Mouse (Mus musculus) adrenal gland, postnatal 25 days (tissue): Measurements from ENCODE around the gene Padi4. TPM values are rescaled to one million over a fixed set of nuclear protein-coding genes. Genes with fewer than 3 reads are reported as not detected.
A peak's percentile ranks its signal among the peaks of the same experiment; 100 is the strongest.

Experiments used
- DNase-seq: peaks from one replicate; pipeline ENCODE4 v3.0.0; 2021; ENCODE audit warnings: mixed read lengths
- long read RNA-seq: library from polyadenylated mRNA; stranded (forward); transcript quantifications from one replicate; pipeline ENCODE4 v2.0.0, GENCODE M21; 2021
- total RNA-seq: library from RNA; stranded (reverse); gene quantifications from 2 replicates; pipeline ENCODE4 v1.2.3, GENCODE M21; 2021

Padi4 gene
- total RNA-seq = 0.76 TPM in 1 of 2 replicates, not detected in the other
- long read RNA-seq, partial matches to known transcripts = 1 of 1 reads
- long read RNA-seq, other reads (novel, unspliced or antisense) = 0 of 1 reads

DNA sequence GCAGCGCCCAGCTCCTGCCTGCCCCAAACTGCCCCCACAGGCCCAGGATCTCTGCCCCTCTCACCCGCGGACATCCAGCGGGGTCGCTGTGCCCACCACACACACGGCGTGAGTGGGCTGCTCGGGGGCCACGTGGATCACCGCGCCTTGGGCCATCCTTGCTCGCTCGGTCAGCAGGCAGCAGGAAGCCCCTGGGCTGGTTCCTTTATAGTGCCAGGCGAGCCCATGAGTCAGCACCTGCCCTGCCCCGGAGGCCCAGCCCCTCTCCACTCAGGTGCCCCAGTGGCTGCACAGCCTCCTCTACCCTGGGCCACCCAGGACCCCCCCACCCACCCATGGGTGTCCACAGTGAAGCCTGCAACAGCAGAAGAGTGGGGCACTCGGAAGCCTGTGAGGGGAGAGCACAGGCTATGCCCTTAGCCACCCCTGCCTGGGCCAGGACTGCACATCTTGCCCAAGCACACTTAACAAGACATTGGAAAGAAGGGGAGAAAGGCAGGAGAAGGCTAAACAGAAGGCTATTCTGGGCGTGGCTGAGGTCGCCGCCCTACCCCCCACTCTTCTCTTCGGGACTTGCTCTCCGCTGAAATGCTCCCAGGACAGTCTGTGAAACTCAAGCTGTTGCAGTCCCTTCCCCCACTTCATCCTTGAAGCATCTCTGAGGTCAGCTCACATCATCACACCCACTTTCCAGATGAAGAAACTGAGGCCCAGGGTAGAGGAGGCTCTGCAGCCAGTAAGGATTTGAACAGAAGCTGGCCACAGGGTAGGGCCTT lies at the start of gene Padi4:
Gene Padi4, minus strand, starts transcription at position 212 of the 776 bp plus-strand sequence.
- DNase-seq = no peak

DNA sequence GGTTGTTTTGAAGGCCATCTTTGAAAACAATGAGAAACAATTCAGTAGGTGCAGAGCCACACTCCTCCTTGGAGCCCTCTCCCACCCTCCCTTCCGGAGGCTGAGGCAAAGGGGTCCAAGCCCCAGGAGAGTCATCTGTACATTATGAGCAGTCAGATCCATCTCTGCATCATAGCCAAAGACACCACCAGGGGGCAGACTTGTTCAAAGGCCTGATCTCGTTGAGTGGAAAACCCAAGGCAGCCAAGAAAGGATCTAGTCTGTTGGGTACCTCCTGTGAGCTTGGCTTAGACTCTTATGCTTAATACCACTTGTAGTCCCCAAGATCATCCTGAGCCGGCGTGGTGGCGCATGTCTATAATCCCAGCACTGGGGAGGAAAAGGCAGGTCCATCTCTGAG lies 48.0 kb upstream of the Padi4 start:
- DNase-seq = peak; percentile 74

DNA sequence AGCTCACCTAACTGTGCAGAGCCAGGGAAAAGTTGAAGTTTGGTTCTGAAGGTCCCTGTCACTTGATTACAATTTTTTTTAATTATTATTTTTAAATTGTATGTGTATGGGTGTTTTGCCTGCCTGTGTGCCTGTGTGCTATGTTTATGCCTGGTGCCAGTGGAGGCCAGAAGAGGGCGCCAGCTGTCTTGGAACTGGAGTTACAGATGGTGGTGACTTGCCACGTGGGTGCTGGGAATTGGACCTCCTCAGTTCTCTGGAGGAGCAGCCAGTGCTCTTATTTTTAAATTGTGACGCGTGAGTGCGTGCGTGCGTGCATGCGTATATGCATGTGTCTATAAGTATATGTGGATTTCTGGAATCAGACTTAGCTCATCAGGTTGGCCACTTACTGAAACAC lies 43.4 kb upstream of the Padi4 start:
- DNase-seq = no peak

DNA sequence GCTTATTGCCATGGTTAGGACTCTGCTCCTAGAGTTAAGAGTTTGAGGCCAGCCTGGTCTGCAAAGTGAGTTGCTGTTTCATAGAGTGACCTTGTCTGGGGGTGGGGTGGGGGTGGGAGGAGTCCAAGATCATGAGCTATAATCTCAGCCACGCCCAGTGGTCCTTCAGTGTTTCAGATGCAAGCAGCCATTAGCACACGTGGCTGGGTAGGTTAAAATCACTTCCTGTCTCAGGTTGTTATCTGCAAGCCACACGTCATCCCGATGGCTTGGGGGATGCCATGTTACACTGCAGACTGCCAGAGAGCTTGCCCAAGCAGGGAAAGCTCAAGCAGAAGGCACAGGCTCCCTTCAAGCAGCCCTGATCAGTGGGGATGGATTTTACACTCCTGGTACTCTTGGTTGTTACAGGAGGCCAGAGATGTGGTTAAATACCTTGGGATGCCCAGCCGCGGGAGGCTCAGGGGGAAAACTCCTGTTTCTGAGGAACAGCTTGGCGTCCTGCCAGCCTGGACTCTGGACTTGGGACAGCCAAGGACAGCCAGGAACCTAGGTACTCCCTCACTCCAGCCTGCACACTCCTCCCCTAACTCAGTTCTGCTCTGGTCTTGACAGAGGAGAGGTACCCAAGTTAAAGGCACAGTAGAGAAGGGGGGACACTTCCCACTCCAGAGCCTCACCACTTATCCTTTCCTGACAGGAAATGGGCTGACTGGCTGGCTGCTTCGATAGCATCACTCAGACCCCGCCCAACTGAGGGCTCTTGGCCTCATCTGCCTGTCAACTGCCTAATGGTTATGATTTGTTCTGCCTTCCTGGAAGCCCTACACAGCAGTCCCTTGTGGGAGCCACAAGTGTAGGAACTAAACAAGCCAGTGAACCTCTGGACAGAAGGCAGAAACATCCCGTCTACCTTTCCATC lies 42.2 kb upstream of the Padi4 start:
- peak; percentile 61 for DNase-seq

DNA sequence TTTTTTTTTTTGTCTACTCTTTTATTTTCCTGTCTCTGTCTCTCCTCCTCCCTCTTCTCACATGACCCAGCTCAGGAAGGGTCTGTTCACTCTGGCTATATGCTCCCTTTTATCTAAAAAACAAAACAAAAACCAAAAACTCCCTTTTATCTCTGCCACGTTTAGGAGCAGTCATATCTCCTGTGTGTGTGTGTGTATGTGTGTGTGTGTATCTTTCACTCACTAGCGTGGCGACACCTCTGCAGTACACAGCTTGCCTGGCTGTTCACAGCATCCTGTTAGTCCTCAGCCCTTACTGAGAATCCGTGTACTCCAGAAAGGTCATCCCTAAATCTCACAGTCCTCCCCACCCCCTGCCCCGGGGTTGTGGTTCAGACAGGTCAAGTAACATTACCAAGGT lies 41.5 kb upstream of the Padi4 start:
- DNase-seq = no peak

DNA sequence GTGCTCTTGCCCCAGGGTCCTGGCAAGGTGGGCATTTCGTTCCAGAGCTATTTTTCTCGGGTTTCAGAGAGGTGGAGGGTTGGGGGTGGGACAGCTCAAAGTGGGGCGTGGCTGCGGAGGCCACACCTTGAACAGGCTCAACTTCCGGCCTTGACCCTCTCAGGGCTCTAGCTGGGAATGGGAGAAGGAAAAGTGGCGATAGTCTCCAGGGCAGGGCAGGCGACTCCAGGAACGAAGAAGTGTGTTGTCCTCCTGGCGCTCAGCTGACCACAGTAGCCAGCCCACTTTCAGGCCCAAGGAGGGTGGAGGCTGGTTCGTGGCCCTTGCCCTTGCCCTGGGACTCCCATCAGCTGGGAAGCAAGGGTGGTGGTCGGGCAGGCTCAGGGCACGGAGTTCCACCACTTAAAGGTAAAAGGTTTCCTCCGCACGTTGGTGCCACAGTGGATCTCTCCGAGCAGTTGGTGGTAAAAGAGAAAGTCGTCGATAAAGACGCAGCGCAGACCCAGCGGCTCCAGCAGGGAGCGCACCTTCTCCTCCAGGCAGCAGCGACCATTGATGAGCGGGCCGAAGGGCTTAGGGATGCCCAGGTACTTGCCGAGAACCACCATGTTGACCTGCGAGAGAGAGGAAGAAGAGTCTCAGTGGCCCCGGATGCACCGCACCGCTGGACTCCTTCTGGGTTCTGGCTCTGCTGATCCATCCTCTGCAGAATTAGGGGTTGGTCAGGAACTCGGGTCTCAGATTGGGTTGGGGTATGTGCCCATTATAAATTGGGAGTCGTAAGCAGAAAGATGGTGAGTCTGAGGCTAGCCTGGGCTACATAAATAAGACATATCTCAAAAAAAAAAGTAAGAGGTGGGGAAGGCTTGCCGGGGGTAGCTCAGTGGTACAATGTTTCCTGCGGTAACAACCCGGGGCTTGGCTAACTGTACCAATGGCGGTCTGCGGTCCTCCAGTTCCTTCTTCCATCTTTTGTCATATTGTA lies 40.5 kb upstream of the Padi4 start:
- peak; percentile 36 for DNase-seq

DNA sequence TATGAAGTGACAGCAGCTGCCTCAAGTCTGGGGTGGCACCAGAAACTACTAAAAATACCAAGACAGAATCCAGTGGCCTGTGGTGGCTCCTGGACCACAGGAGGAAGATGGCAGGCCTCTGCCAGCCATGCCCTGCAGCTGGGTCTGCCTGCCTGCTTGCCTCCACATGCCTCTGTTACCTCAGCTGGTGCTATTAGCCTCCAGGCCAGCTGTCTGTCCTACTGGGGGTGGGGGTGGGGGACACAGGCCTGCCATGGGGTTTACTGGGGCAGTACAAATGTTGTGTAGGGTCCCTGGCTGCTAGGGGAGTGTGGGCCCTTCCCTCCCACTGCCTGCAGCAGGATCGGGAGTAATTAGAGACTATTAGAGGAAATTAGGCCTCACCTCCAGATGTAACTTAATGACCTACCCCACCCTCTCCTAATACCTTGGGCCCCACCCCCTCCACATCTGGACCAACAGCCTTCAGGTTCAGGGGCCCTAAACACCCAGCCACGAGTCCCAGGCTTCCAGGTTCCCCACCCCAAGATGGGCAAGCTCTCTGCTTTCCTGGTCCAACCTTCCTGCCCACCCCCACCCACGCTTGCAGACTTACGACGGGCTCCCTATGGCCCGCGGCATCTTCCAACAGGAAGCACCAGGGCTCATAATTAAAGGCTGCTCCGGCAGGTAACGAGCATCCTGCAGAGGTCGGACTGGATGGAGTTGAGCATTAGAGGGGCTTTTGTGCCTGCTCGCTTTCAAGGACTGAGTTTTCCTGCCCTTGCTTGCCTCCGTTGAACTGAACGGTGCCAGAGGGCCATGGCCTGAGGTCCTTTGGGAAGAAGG lies 39.5 kb upstream of the Padi4 start:
- no peak for DNase-seq

DNA sequence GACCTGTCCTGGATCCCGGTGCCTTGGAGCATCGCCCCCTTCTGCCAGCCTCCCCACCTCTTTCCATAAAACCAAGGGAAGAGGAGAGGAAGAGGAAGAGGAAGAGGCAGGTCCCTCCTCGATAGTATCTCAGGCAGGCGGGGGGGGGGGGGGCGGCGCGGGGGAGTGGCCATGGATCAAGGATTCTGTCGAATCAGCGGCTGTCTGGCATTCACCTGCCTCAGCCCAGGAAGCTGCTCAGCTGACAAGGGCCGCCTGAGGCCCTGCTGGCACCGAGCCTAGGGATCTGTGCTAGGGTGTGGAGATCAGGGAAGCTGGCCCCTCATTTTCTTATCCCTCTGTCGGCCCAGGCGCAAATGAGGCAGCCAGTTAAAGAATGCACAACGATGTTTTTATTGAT lies 38.6 kb upstream of the Padi4 start:
- DNase-seq = no peak

DNA sequence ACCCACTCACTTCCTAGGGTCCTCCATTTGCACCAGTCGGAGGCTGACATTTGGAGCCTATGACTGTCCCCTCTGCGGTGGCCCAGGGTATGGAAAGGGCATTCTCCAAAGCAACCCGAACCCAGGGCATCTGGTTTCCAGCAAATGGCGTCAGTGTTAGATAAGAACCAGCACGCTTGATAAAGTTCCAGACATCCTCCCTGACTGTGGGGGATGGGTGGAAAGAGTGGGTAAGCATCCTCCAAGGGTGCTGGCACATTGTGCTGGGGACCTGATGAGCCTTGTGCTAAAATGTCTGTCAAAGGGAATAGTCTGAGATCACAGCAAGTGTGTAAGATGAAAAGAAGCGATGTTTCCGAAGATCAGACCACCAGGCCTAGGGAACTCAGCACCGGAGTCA lies 38.2 kb upstream of the Padi4 start:
- DNase-seq = no peak

DNA sequence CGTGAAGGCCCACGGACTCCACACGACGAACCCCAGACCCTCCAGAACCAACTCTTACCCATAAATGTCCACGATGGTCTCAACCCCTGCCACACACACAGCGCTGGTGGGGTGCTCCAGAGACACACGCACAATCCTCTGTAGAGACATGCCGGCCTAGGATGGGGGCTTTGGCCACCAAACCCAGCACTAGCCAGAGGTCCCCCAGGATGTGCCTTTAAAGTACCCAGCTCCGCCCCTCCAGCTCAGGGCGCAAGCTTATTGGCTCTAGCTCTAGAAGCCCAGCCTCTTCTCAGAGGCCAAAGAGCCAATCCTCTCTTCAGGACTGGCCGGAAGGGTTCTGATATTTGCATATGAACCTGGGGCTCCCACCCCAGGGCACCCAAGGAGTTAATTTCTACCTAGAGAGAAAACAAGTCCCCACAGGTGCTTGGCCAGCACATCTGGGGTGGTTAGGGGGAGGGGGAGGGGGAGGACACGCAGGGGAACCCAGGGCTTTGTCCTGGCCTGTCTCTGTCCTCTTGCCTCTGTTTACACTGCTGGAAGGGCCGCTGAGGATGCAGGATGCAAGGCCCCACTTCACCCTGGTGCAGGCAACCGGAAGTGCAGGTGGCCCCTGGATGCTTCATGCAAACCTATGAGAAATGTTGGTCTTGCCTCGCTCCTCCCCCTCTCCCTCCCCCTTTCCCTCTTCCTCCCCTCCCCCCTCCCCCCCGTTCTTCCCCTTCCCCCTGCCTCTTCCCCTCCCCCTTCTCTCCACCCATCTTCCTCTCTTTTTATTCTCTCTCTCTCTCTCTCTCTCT lies 36.6 kb upstream of the Padi4 start, which contains the start of gene Padi3:
Gene Padi3, minus strand, starts transcription at position 191 of the 803 bp plus-strand sequence.
- DNase-seq = no peak

DNA sequence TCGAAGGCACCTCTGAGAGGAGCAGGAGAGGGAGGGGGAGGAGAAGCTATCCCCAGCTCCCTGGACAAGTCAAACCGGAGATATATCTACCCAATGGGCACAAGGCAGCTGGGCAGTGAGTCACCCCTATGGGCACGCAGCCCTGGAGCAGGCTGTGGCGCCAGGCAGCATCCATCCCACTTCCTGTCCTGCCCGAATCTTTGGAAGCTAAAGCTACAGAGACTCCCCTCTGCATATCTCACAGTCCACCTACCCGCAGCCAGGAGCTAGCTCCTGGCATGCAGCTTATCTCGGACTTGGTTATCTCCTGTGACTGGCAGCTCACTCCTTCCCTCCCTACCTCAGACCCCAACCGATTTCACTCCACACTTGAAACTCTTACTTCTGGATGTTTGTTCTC lies 35.1 kb upstream of the Padi4 start:
- DNase-seq = peak; percentile 66

DNA sequence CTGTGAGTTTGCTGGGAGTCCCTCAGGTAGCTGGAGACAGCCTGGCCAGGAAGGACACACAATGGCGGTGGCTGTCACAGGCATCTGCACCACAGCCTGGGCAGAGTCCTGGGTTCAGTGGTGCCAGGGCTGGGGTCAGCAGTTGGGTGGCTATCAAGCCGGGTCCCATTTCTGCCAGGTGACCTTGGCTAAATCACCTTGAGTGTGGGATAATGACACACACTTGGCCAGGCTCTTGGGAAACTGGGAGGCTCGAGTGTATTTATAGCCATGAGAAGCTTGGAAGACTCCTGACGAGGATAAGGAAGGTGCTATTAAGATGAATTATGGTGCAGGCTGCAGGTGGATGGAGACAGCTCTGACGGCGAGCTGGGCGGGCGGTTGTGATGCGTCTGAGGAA lies 30.6 kb upstream of the Padi4 start:
- DNase-seq = no peak

DNA sequence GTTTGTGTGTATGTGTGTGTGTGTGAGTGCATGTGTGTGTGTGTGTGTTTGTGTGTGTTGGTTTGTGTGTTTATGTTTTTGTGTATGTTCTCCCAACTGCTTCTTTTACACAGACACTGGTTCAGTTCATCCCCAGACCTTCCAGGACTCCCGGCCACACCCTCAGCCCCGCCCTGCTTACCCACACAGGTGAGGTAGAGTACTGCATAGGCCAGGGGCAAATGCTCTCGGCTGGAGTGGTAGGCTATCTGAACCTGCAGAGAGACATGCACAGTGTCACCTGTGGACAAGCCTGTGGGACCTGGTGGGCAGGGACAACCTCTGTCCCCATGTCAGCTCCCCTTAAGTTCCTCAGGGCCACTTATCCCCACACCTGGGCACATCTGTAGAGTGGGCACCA lies 27.3 kb upstream of the Padi4 start:
- DNase-seq = no peak

DNA sequence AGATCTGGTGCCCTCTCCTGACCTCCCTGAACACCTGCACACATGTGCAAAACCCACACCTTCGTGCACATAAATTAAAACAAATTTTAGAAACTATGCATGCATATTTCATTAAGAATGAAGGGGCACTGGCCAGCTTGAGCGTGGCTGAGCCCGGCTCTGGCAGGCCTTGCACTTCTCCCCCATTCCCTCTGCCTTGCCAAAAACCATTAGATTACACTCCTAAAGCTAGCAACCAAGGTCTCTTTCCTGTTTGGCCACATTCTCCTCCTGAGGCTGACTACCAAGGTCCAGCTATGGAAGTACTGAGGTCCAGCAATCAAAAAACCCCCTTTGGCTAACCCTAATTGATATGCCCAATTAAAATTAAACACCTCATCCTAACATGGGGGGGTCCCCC lies 22.8 kb upstream of the Padi4 start:
- peak; percentile 20 for DNase-seq

DNA sequence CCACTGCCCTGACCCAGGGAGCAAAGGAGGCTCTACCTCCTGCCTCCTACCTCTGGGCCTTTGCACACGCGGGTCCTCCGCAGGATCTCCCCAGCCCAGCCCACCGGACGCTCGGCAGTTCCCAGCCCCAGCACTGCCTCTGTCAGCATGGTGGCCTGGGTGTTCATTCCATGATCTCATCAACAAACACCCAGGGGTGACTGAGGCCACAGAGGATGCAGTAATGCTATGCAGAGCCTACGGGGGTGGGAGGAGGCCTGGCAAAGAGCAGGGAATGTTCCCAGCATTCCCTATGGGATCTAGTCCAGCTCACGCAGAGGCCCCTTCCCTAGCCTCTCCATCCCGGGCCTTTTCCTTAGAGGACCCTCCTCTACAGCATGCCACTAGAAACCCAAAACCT lies 20.6 kb upstream of the Padi4 start:
- no peak for DNase-seq

DNA sequence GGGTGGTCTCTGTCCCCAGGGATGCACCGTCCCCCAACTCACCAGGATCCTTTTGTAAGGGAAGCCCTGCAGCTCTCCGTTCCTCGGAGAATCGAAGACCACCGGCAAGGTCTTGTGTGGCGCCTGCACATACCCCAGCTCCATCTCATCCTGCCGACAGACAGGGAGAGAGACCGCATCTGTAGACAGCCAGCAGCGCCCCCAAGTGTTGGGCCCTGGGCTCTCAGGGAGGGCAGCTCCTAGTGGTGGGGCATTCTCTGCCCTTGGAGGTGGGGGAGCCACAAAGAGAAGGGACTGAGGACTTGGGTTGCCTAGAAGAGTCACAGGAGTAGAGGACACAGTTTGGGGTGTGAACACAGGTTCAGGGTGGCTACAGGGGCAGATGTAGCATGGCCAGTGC lies 19.8 kb upstream of the Padi4 start:
- DNase-seq = no peak

DNA sequence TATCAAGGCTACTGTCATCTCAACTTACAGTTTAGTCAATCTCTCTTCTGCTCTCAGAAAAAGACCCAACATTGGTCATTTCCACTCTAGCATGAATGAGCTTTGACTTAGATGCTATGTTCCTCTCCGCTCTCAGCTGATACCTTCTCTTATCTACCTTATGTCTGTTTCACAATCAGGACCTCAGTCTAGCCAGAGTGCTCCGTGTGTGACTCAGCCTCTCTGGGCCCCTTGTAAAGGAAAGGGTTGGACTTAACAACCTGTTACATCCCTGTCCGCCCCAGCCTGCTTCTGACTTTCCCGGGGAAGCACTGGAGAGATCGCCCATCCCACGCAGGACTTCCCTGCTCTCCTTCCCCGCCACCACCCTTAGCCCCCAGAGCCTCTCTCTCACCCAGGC lies 18.5 kb upstream of the Padi4 start:
- DNase-seq = no peak

DNA sequence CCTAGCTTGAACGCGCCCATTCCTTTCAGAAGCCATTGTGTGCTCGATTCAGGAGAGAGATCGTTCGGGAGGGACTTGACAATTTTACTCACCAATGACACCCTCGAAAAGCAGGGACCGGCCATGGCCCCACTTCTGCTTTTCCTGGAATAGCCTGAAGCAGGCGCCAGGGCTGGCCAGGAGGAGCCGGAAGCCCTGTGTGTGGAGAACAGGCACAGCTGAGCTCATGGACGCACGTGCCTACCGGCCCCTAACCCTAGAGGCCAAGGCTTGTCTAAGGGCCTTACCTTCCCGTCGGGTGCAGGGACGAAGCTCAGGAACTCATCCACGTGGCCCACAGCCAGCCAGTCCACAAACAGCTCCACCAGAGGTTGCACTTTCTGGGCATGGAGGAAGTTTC lies 17.0 kb upstream of the Padi4 start:
- no peak for DNase-seq

DNA sequence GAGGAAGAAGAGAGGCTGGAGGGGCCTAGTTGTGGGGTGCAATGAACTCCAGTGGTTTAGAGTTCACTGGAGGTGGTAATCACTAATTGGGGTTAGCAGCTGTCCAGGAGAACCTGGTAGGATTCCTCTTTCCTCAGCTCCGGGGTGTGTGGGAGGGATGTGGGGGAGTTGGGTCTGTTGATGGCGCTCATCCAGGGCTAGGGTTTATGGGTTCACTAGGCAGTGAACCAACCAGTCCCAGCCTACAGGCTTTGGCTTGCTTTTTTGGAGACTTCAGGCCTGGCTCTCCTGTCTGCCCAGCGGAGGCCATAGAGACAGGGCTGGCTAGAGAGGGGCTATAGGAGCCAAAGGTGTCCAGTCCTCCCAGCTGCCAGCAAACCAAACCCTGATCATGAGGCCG lies 15.9 kb upstream of the Padi4 start:
- DNase-seq = no peak

DNA sequence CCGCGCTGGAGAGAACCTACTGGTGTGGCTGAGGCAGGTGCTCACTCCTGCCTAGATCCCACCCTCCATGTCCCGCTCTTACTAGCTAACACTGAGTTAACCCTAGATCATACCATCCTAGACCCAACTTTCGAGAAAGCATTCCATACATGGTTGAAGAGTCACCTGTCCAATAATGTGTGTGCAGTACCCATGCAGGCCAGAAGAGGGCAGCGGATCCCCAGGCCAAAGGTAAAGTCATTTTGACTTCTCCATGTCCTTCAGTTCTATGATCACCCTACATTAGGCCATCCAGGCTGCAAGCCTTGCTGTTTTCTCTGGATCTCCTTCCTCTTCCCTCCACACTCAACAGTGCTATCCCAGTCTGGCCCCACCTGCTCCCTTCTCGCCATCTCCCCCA lies 14.9 kb upstream of the Padi4 start:
- peak; percentile 70 for DNase-seq
